Comparison of ENCODE assay signal across 19 mouse cellular contexts in genomic region chr8:3684530-3684929, GRCm38 (mm10). TPM values are rescaled to one million over a fixed set of nuclear protein-coding genes. Genes with fewer than 3 reads are reported as not detected.
DNase-seq lines count a peak whose midpoint lies in the region; ATAC-seq and TF ChIP-seq lines count a peak whose summit lies in the region.
"Had no signal": no experiment of that assay in that cellular context is flagged by ENCODE, and none has a peak within 500 bp of the region (broad histone marks: within the 10 kb centered on the region; RNA-seq: fewer than 3 reads in every experiment).

No protein-coding gene starts in this region.

- TF ChIP-seq CTCF in stomach, postnatal 0 days (IDR thresholded peaks at IDR 0.05; ENCODE audit: low read depth): no peak

- H3K4me1 ChIP-seq in forebrain, embryonic 12.5 days: no peaks in the 10 kb centered on the region
- peaks cover 7% of the 10 kb centered on the region; the same call in 1 of the 2 replicates for H3K4me1 ChIP-seq in forebrain, embryonic 15.5 days
- H3K4me1 ChIP-seq in hindbrain, embryonic 14.5 days (replicated peaks; ENCODE audit: control insufficient read depth, insufficient read depth, low read length): no peaks in the 10 kb centered on the region
- H3K4me1 ChIP-seq in hindbrain, embryonic 12.5 days: no peaks in the 10 kb centered on the region
- H3K4me1 ChIP-seq in stomach, embryonic 15.5 days: 0 out of 2 replicates have a peak, but pooled peaks cover under 1% of the 10 kb centered on the region
- H3K4me1 ChIP-seq in stomach, postnatal 0 days (replicated peaks; ENCODE audit: control insufficient read depth, insufficient read depth): no peaks in the 10 kb centered on the region
- no peaks in the 10 kb centered on the region for H3K4me1 ChIP-seq in embryonic facial prominence, embryonic 10.5 days
- H3K4me1 ChIP-seq: embryonic facial prominence, embryonic 12.5 days; heart, embryonic 13.5 days; neural tube, embryonic 13.5 days had no signal

- H3K27me3 ChIP-seq in forebrain, embryonic 12.5 days: no peaks in the 10 kb centered on the region
- no peaks in the 10 kb centered on the region for H3K27me3 ChIP-seq in forebrain, embryonic 15.5 days
- no peaks in the 10 kb centered on the region for H3K27me3 ChIP-seq in hindbrain, embryonic 14.5 days (ENCODE audit: control insufficient read depth, insufficient read depth, low read length)
- no peaks in the 10 kb centered on the region for H3K27me3 ChIP-seq in hindbrain, embryonic 12.5 days
- H3K27me3 ChIP-seq in stomach, embryonic 15.5 days (replicated peaks): no peaks in the 10 kb centered on the region
- H3K27me3 ChIP-seq in stomach, postnatal 0 days (ENCODE audit: control insufficient read depth, insufficient read depth, low read length): no peaks in the 10 kb centered on the region
- no peaks in the 10 kb centered on the region for H3K27me3 ChIP-seq in embryonic facial prominence, embryonic 10.5 days (replicated peaks; ENCODE audit: low read depth, poor library complexity, severe bottlenecking)
- H3K27me3 ChIP-seq: embryonic facial prominence, embryonic 12.5 days; heart, embryonic 13.5 days; hindbrain, embryonic 15.5 days; neural tube, embryonic 13.5 days had no signal

- H3K9me3 ChIP-seq in forebrain, embryonic 12.5 days: no peaks in the 10 kb centered on the region
- no peaks in the 10 kb centered on the region for H3K9me3 ChIP-seq in forebrain, embryonic 15.5 days
- H3K9me3 ChIP-seq in hindbrain, embryonic 14.5 days (ENCODE audit: control insufficient read depth, low read length): no peaks in the 10 kb centered on the region
- H3K9me3 ChIP-seq in hindbrain, embryonic 12.5 days (replicated peaks): no peaks in the 10 kb centered on the region
- no peaks in the 10 kb centered on the region for H3K9me3 ChIP-seq in stomach, embryonic 15.5 days
- no peaks in the 10 kb centered on the region for H3K9me3 ChIP-seq in stomach, postnatal 0 days (ENCODE audit: control insufficient read depth, low read length)
- no peaks in the 10 kb centered on the region; the same call in 1 of the 2 replicates for H3K9me3 ChIP-seq in embryonic facial prominence, embryonic 10.5 days
- H3K9me3 ChIP-seq: embryonic facial prominence, embryonic 12.5 days; heart, embryonic 13.5 days; hindbrain, embryonic 15.5 days; neural tube, embryonic 13.5 days had no signal

- no peak overlapping the region for H3K4me3 ChIP-seq in forebrain, embryonic 12.5 days (replicated peaks)
- H3K4me3 ChIP-seq in forebrain, embryonic 15.5 days: no peak overlapping the region
- H3K4me3 ChIP-seq in hindbrain, embryonic 14.5 days (replicated peaks; ENCODE audit: low read length): no peak overlapping the region
- H3K4me3 ChIP-seq in hindbrain, embryonic 12.5 days: no peak overlapping the region
- H3K4me3 ChIP-seq in stomach, embryonic 15.5 days (replicated peaks): no peak overlapping the region
- no peak overlapping the region for H3K4me3 ChIP-seq in stomach, postnatal 0 days (ENCODE audit: low read depth, low read length)
- H3K4me3 ChIP-seq in embryonic facial prominence, embryonic 10.5 days: no peak overlapping the region
- H3K4me3 ChIP-seq: embryonic facial prominence, embryonic 12.5 days; heart, embryonic 13.5 days; hindbrain, embryonic 15.5 days; neural tube, embryonic 13.5 days had no signal

- peak; percentile 39; the same call in 1 of the 2 replicates for ATAC-seq in forebrain, embryonic 12.5 days (ENCODE audit: low FRiP score)
- no peak for ATAC-seq in forebrain, embryonic 15.5 days (replicated peaks)
- ATAC-seq in hindbrain, embryonic 14.5 days (ENCODE audit: low FRiP score): peak; percentile 38; the same call in 1 of the 2 replicates
- no peak for ATAC-seq in hindbrain, embryonic 12.5 days (ENCODE audit: low FRiP score)
- 0 out of 2 replicates have a peak, but pooled peaks have one; percentile 29 for ATAC-seq in stomach, embryonic 15.5 days (ENCODE audit: insufficient read depth, low FRiP score, low read depth)
- no peak for ATAC-seq in stomach, postnatal 0 days (ENCODE audit: low FRiP score, low TSS enrichment)

- H3K36me3 ChIP-seq in forebrain, embryonic 12.5 days (replicated peaks): peaks cover 34% of the 10 kb centered on the region
- H3K36me3 ChIP-seq in forebrain, embryonic 15.5 days: peaks cover 19% of the 10 kb centered on the region
- peaks cover 24% of the 10 kb centered on the region for H3K36me3 ChIP-seq in hindbrain, embryonic 14.5 days (replicated peaks; ENCODE audit: control insufficient read depth, insufficient read depth)
- H3K36me3 ChIP-seq in hindbrain, embryonic 12.5 days: peaks cover 33% of the 10 kb centered on the region
- H3K36me3 ChIP-seq in stomach, embryonic 15.5 days: peaks cover 16% of the 10 kb centered on the region
- peaks cover 8% of the 10 kb centered on the region for H3K36me3 ChIP-seq in stomach, postnatal 0 days (ENCODE audit: control insufficient read depth, insufficient read depth, low read length)
- peaks cover 41% of the 10 kb centered on the region for H3K36me3 ChIP-seq in embryonic facial prominence, embryonic 10.5 days (replicated peaks)

- TF ChIP-seq EP300 in stomach, postnatal 0 days (optimal IDR thresholded peaks at IDR 0.05): no peak

- H3K9ac ChIP-seq in forebrain, embryonic 12.5 days: no peak overlapping the region
- no peak overlapping the region for H3K9ac ChIP-seq in forebrain, embryonic 15.5 days (replicated peaks)
- no peak overlapping the region for H3K9ac ChIP-seq in hindbrain, embryonic 14.5 days
- no peak overlapping the region for H3K9ac ChIP-seq in hindbrain, embryonic 12.5 days
- no peak overlapping the region for H3K9ac ChIP-seq in stomach, embryonic 15.5 days
- H3K9ac ChIP-seq in stomach, postnatal 0 days (ENCODE audit: low read length): no peak overlapping the region
- H3K9ac ChIP-seq: embryonic facial prominence, embryonic 12.5 days; heart, embryonic 13.5 days; hindbrain, embryonic 15.5 days; neural tube, embryonic 13.5 days had no signal

- no peak overlapping the region for H3K27ac ChIP-seq in forebrain, embryonic 12.5 days
- no peak overlapping the region for H3K27ac ChIP-seq in forebrain, embryonic 15.5 days (replicated peaks)
- no peak overlapping the region for H3K27ac ChIP-seq in hindbrain, embryonic 14.5 days
- no peak overlapping the region for H3K27ac ChIP-seq in hindbrain, embryonic 12.5 days
- H3K27ac ChIP-seq in stomach, embryonic 15.5 days: no peak overlapping the region
- no peak overlapping the region for H3K27ac ChIP-seq in stomach, postnatal 0 days (replicated peaks)
- H3K27ac ChIP-seq in embryonic facial prominence, embryonic 10.5 days (replicated peaks): no peak overlapping the region
- H3K27ac ChIP-seq: embryonic facial prominence, embryonic 12.5 days; heart, embryonic 13.5 days; hindbrain, embryonic 15.5 days; macrophage; neural tube, embryonic 13.5 days had no signal

- no peak for DNase-seq in hindbrain, embryonic 14.5 days (ENCODE audit: low spot score)
- DNase-seq in stomach, postnatal 0 days (ENCODE audit: low spot score): no peak
- DNase-seq in embryonic facial prominence, embryonic 10.5 days (ENCODE audit: low spot score): no peak
- DNase-seq: adrenal gland, adult 8-10 months; cerebellum, adult 18-20 months; kidney, adult 8-10 months; kidney, postnatal 4 days; lung, adult 2 months; thymus, postnatal 4 days had no signal

- no peak overlapping the region for H3K4me2 ChIP-seq in forebrain, embryonic 12.5 days
- no peak overlapping the region for H3K4me2 ChIP-seq in forebrain, embryonic 15.5 days (replicated peaks)
- no peak overlapping the region for H3K4me2 ChIP-seq in hindbrain, embryonic 14.5 days (replicated peaks)
- no peak overlapping the region for H3K4me2 ChIP-seq in hindbrain, embryonic 12.5 days (replicated peaks)
- no peak overlapping the region for H3K4me2 ChIP-seq in stomach, embryonic 15.5 days
- H3K4me2 ChIP-seq in stomach, postnatal 0 days (replicated peaks; ENCODE audit: low read depth): no peak overlapping the region
- H3K4me2 ChIP-seq: embryonic facial prominence, embryonic 12.5 days; heart, embryonic 13.5 days; hindbrain, embryonic 15.5 days; neural tube, embryonic 13.5 days had no signal

RNA-seq across cellular contexts. Expression of gene Trappc5, which starts 8.4 kb away (rescaled TPM):
- polyA plus RNA-seq in forebrain, embryonic 12.5 days (2016; fragmentation: Nextera tagmentation; extraction: Ambion mirVana): 44.6 and 44.8 TPM in 2 replicates
- 59.4 and 60.7 TPM in 2 replicates for polyA plus RNA-seq in forebrain, embryonic 15.5 days (2015; fragmentation: Nextera tagmentation; extraction: Ambion mirVana)
- polyA plus RNA-seq in hindbrain, embryonic 14.5 days (2014; fragmentation: Nextera tagmentation; extraction: Ambion mirVana): 47.7 and 51.2 TPM in 2 replicates
- 43.3 and 46.3 TPM in 2 replicates for polyA plus RNA-seq in hindbrain, embryonic 12.5 days (2016; fragmentation: Nextera tagmentation; extraction: Ambion mirVana)
- polyA plus RNA-seq in stomach, embryonic 15.5 days (2015; fragmentation: Nextera tagmentation; extraction: Ambion mirVana): 35.0 and 36.3 TPM in 2 replicates
- polyA plus RNA-seq in stomach, postnatal 0 days (2015; fragmentation: Nextera tagmentation; extraction: Ambion mirVana): 26.6 and 27.9 TPM in 2 replicates
- 44.6 and 46.8 TPM in 2 replicates for polyA plus RNA-seq in embryonic facial prominence, embryonic 10.5 days (2016; fragmentation: Nextera tagmentation; extraction: Ambion mirVana)

RNA-seq across cellular contexts. Expression of gene Fcer2a, which starts 9.4 kb away (rescaled TPM):
- 0.35 and 0.89 TPM in 2 replicates for polyA plus RNA-seq in forebrain, embryonic 12.5 days (2016; fragmentation: Nextera tagmentation; extraction: Ambion mirVana)
- 0.37 and 0.47 TPM in 2 replicates for polyA plus RNA-seq in forebrain, embryonic 15.5 days (2015; fragmentation: Nextera tagmentation; extraction: Ambion mirVana)
- polyA plus RNA-seq in hindbrain, embryonic 14.5 days (2014; fragmentation: Nextera tagmentation; extraction: Ambion mirVana): 0.33 and 0.37 TPM in 2 replicates
- 0.37 and 0.60 TPM in 2 replicates for polyA plus RNA-seq in hindbrain, embryonic 12.5 days (2016; fragmentation: Nextera tagmentation; extraction: Ambion mirVana)
- polyA plus RNA-seq in stomach, embryonic 15.5 days (2015; fragmentation: Nextera tagmentation; extraction: Ambion mirVana): 0.17 and 0.22 TPM in 2 replicates
- polyA plus RNA-seq in stomach, postnatal 0 days (2015; fragmentation: Nextera tagmentation; extraction: Ambion mirVana): 0.44 and 0.47 TPM in 2 replicates
- polyA plus RNA-seq in embryonic facial prominence, embryonic 10.5 days (2016; fragmentation: Nextera tagmentation; extraction: Ambion mirVana): 0.32 and 0.36 TPM in 2 replicates
- polyA plus RNA-seq: macrophage had no signal

RNA-seq across cellular contexts. Expression of gene Fcor, which starts 12.4 kb away (rescaled TPM):
- 6.7 and 7.0 TPM in 2 replicates for polyA plus RNA-seq in forebrain, embryonic 12.5 days (2016; fragmentation: Nextera tagmentation; extraction: Ambion mirVana)
- 9.1 and 17.3 TPM in 2 replicates for polyA plus RNA-seq in forebrain, embryonic 15.5 days (2015; fragmentation: Nextera tagmentation; extraction: Ambion mirVana)
- 14.9 and 23.1 TPM in 2 replicates for polyA plus RNA-seq in hindbrain, embryonic 14.5 days (2014; fragmentation: Nextera tagmentation; extraction: Ambion mirVana)
- 5.3 and 8.4 TPM in 2 replicates for polyA plus RNA-seq in hindbrain, embryonic 12.5 days (2016; fragmentation: Nextera tagmentation; extraction: Ambion mirVana)
- polyA plus RNA-seq in stomach, embryonic 15.5 days (2015; fragmentation: Nextera tagmentation; extraction: Ambion mirVana): 10.3 and 11.3 TPM in 2 replicates
- 3.4 and 5.3 TPM in 2 replicates for polyA plus RNA-seq in stomach, postnatal 0 days (2015; fragmentation: Nextera tagmentation; extraction: Ambion mirVana)
- polyA plus RNA-seq in embryonic facial prominence, embryonic 10.5 days (2016; fragmentation: Nextera tagmentation; extraction: Ambion mirVana): 7.3 and 8.2 TPM in 2 replicates

RNA-seq across cellular contexts. Expression of gene Mcemp1, which starts 19.0 kb away (rescaled TPM):
- 0.13 TPM in 1 of 2 replicates, not detected in the other for polyA plus RNA-seq in forebrain, embryonic 12.5 days (2016; fragmentation: Nextera tagmentation; extraction: Ambion mirVana)
- polyA plus RNA-seq in forebrain, embryonic 15.5 days (2015; fragmentation: Nextera tagmentation; extraction: Ambion mirVana): 0.20 and 0.22 TPM in 2 replicates
- polyA plus RNA-seq in hindbrain, embryonic 14.5 days (2014; fragmentation: Nextera tagmentation; extraction: Ambion mirVana): 0.13 TPM in 2 replicates
- 0.18 and 0.21 TPM in 2 replicates for polyA plus RNA-seq in hindbrain, embryonic 12.5 days (2016; fragmentation: Nextera tagmentation; extraction: Ambion mirVana)
- polyA plus RNA-seq in stomach, embryonic 15.5 days (2015; fragmentation: Nextera tagmentation; extraction: Ambion mirVana): 2.9 and 3.2 TPM in 2 replicates
- 0.11 and 0.15 TPM in 2 replicates for polyA plus RNA-seq in stomach, postnatal 0 days (2015; fragmentation: Nextera tagmentation; extraction: Ambion mirVana)
- polyA plus RNA-seq in embryonic facial prominence, embryonic 10.5 days (2016; fragmentation: Nextera tagmentation; extraction: Ambion mirVana): 0.12 TPM in 1 of 2 replicates, not detected in the other
- polyA plus RNA-seq: heart, embryonic 13.5 days had no signal

RNA-seq across cellular contexts. Expression of gene Retn, which starts 29.0 kb away (rescaled TPM):
- 0.32 and 0.46 TPM in 2 replicates for polyA plus RNA-seq in forebrain, embryonic 12.5 days (2016; fragmentation: Nextera tagmentation; extraction: Ambion mirVana)
- 0.42 TPM in 1 of 2 replicates, not detected in the other for polyA plus RNA-seq in forebrain, embryonic 15.5 days (2015; fragmentation: Nextera tagmentation; extraction: Ambion mirVana)
- polyA plus RNA-seq in hindbrain, embryonic 14.5 days (2014; fragmentation: Nextera tagmentation; extraction: Ambion mirVana): 0.25 and 0.39 TPM in 2 replicates
- polyA plus RNA-seq in hindbrain, embryonic 12.5 days (2016; fragmentation: Nextera tagmentation; extraction: Ambion mirVana): 0.43 TPM in 1 of 2 replicates, not detected in the other
- polyA plus RNA-seq in stomach, embryonic 15.5 days (2015; fragmentation: Nextera tagmentation; extraction: Ambion mirVana): 0.15 TPM in 1 of 2 replicates, not detected in the other
- polyA plus RNA-seq in stomach, postnatal 0 days (2015; fragmentation: Nextera tagmentation; extraction: Ambion mirVana): not detected in 2 replicates
- 0.24 and 0.39 TPM in 2 replicates for polyA plus RNA-seq in embryonic facial prominence, embryonic 10.5 days (2016; fragmentation: Nextera tagmentation; extraction: Ambion mirVana)
- polyA plus RNA-seq: heart, embryonic 13.5 days; liver, adult 2 months; macrophage had no signal

Comparison
In these comparisons a context has a peak if more than half of its experiments do, and no peak if none do; other contexts are left out.
1. ATAC-seq: peak in forebrain, embryonic 12.5 days (single experiment), hindbrain, embryonic 14.5 days (single experiment) and stomach, embryonic 15.5 days (single experiment); none in forebrain, embryonic 15.5 days (single experiment), hindbrain, embryonic 12.5 days (single experiment) and stomach, postnatal 0 days (single experiment).